Mouse (Mus musculus) left cerebral cortex, adult 8-10 months (tissue): Measurements from ENCODE around the gene Nrg3. TPM values are rescaled to one million over a fixed set of nuclear protein-coding genes. Genes with fewer than 3 reads are reported as not detected.
A peak's percentile ranks its signal among the peaks of the same experiment; 100 is the strongest.
"Not testable (repeated sequence)": the region's sequence is repeated elsewhere in the genome, so short reads cannot be mapped to it uniquely, and the experiment has no call there.

Experiments
- DNase-seq, 2 experiments: peaks; one replicate each; pipeline ENCODE4 v3.0.0; 2022; ENCODE audit warnings: low spot score in 2 of 2
- total RNA-seq, 4 experiments: library from RNA; stranded (reverse); gene quantifications; 2 replicates each; pipeline ENCODE4 v1.2.4; 2022

The Nrg3 gene
- total RNA-seq, 4 experiments from 2014 or later: 55.7 to 67.4 (median 61.4) TPM

DNA sequence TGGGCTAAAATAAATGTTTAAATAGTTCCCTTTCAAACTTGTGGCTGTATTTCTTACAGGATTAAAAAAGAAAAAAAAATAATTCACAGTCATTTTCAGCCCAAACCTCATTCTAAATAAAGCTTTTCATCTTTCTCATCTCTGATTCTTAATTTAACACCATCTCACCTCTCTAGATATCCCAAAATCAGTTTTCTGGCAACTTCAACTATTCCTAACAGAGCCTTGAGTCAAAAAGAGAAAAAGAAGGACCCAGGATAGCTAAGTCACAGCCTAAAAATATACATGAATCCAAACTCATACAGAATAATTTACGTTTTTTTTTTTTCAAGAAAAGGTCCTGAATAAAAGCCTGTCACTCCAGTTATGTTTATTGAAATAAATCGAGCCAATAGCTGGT is 232.6 kb downstream of the Nrg3 start:
- DNase-seq: no peak

DNA sequence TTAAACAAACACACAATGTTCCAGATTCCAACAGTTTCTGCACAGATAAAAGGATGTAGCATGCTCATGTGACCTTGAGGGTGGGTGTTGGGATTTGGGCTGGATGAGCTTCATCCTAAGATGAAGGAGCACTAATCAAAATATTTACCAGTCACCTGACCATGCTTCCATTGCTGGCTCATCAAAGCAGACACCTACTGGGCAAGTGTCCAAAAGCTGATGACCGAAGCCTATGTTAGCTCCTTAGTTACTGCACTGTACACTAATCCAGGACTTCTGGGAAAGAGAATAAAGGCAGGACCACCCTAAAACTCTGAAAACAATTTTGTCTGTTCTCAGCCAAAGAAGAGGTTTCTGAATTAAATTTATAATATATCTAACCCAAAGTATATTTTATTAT is 261.4 kb downstream of the Nrg3 start:
- no peak for DNase-seq

DNA sequence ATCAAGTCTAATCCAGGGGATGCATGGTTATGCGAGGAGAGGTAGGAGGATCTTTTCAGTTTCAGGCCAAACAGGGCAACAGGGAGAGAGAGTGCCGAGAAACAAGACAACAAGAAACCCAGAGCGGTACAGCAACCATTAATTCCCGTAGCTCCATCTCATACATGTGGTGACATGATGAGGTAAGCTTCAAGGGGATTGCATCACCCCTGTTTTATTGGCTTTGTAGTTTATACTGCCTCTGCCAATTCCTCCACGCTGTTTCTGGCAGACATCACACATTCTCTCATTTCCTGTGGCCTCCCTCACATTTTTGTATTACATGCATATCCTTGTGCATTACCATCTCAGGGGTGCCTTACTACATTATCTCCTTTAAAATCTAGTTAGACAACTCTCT is 280.9 kb downstream of the Nrg3 start:
- DNase-seq: no peak

DNA sequence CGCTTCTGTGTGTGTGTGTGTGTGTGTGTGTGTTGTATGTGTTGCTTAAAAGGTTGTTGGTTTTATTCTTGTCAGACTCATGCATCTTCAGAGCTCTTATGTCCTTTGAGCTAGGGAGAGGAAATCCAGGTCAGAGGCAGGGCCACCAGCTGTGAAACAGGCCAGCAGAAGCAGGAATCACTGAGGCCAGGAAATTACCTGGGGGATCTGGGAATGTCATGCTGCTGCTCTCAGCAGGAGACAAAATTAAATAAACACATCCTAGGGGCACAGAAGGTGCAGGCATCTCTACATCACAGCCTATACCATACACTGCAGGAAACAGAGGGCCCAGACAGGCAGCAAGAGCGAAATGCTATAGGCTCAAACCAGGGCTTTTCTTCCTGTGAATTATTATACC is 299.2 kb downstream of the Nrg3 start:
- DNase-seq: no peak

DNA sequence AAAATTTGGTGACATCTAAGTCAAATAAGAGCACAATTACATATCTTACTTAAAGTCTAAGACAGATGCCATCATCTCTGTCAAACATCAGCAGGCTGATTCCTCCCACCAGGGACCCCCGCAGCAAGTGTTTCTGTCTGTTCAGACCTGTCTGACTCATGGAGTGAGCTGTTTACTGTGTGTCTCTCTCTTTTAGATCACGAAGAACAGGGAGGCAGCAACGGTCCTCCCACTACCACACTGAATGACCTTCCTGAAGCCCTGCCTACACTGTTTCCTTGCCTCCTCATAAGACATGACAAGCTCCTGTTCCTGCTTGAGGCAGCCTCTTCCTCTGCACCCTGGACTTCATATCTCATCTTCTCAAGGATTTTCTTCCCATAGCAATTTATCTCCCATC is 312.7 kb downstream of the Nrg3 start:
- DNase-seq: peak in 1 of 2 experiments; percentile 30

DNA sequence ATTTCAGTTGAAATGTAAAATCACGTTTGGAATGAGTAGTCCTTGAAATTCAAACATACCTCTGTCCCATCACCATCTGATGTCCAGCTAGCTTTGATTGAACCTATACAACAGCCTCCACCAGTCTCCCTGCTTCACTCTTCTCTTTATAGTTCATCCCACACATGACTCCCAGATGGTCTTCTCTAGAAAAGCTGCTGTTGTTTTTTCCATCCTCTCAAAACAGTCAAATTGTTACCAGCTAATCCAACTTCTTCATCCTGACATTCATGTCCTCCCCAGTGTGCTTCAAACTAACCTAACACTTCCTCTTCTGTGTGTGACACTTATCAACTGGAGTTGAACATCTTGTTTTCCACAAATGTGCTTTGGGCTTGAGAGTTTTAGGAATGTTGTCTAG is 317.4 kb downstream of the Nrg3 start:
- DNase-seq: peak in 1 of 2 experiments; percentile 10

DNA sequence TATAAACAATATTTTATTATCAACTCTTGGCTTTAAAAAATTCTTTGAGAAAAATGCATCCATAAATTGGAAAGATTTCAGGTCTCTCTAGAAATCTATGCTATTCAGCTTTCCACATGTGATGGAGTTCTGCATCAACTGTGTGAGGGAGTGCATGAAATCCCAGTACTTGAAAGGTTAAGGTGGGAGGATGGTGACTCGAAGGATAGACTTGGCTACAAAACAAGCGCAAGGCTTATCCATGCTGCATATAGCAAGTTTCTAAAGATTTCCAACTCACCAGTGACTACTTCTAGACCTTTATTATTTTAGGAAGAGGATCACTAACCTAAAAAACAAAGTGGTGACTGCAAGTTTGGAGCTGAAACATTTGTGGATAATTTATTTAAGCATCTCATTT is 343.1 kb downstream of the Nrg3 start:
- DNase-seq: no peak

DNA sequence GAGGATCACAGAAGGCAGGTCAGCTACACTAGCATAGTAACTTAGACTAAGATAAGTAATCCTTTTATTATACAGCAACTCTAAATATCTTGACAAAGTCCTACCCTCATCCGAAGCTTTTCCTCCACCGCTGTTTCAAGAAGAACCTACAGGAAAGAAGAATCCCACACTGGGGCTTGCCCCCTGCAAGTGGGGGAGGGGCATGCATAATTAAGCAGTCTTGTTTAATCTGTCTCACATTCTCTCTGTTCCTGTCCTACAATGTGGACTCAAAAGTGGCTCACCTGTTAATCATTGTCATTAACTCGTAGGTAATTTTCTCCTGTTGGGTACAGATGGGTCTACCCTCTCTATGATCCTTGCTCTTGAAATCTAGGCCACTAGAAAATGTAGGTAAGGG is 354.9 kb downstream of the Nrg3 start:
- no peak for DNase-seq

DNA sequence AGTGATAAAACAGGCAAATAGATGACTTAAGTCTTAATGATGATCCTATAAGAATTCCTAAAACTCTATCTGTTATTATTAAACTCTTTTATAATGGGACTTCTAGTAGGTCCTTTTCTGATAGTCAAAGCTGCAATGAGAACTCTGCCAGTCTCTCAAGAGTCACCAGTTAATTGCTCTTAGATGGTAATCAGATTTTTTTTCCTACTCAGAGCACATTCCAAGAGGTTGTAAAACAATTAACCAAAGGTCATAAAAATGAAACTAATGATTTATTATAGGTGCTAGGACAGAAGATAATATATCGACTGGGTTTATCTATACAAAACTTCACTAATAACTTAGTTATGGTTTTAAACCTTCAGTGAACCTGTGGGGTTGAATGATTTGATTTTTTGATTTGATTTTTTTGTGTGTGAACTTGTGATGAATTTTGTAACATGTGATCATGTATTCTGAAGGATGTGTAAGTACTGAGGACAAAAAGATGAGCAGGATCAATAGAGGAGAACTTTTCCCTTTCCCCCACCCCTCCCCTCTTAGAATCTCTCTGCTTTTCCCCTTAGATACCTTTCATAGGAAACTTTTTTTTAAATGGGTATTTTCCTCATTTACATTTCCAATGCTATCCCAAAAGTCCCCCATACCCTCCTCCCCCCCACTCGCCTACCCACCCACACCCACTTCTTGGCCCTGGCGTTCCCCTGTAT is 356.2 kb downstream of the Nrg3 start:
- DNase-seq: not testable (repeated sequence)

DNA sequence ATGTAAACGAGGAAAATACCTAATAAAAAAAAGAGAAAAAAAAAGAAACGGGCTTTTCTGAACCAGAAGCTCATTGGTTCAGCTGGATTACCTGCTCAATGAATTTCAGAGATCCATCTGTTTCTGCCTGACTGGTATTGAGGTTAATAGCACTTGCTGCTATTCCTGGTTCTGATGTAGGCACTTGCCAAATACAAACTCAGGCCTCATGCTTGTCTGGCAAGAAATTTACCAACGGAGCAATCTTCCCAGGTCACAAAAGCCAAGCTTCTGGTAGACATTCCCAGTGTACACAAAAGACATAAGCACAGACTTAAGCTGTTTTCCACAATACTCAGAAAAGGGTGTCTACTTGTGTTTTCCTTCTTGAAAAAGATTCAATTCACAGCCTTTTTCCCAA is 363.3 kb downstream of the Nrg3 start:
- no peak for DNase-seq

DNA sequence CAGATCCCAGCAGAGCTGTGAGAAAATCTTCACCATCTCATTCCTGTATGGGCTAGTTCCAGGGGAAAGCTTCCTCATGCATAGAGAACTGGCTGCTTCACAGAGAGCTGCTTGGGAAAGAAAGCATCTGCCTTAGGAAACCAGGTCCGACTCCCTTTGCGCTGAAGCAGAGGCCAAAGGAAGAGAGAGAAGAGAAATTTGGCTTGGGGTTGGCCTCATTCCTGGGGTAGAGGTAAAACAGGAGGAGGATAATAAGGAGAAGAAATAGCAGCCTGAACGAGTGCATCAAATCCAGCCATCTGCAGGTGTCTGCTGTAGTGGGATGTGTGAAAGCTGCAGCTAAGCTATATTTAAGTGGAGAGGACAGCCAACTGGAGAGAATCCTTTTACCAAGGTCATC is 366.1 kb downstream of the Nrg3 start:
- peak; percentile 13 to 64 for DNase-seq

DNA sequence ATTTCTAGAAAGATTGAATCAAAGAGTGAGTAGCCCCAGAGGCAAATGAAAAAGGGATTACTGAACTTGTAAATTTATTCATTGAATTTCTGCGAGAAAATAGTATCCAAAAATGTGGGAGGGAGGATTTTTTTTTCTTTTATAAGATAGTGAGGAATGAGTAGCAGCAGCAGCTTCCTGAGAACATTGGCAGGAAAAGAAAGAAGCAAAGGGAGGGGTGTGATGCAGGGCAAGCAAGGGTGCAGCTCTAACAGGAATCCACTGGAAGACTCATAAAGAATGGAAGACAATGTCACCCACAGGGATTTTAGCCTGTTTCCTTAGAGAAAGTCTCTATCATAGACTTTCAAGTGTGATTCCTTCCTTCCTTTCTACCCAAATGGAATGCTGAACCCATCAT is 377.7 kb downstream of the Nrg3 start:
- no peak for DNase-seq

DNA sequence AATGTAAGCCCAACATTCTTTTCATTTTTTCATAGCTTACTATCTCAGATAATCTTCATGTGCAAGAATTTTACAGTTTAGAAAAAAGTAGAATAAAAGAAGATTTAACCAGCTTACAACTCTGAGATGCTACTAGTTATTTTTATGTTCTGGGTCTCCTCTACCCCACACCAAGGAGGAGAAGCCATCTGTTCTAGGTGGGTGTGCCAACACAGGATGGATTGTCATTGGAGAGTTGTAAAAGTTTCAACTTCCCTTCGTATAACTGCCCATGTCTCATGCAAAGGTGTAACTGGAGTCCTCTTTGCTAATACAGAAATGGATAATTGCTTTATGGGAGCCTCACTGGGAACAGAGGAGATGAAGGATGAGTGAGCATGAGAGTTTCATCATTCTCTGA is 393.4 kb downstream of the Nrg3 start:
- peak in 1 of 2 experiments; percentile 21 for DNase-seq

DNA sequence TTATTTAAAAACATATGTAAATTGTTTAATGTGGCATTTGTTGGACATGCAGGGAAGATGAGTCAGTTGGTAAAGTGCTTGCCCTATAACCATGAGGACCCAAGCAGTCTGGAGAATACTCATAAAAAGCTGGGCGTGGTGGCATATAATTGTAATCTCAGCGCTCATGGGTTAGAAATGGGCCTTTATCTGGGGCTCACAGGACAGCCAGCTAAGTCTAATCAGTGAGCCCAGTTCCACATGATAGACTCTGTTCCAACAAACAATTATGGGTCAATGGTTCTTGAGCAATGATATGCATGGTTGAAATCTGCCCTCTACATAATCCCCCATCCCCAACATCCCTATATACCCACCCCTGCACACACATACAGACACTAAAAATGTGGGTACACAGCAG is 421.3 kb downstream of the Nrg3 start:
- DNase-seq: no peak

DNA sequence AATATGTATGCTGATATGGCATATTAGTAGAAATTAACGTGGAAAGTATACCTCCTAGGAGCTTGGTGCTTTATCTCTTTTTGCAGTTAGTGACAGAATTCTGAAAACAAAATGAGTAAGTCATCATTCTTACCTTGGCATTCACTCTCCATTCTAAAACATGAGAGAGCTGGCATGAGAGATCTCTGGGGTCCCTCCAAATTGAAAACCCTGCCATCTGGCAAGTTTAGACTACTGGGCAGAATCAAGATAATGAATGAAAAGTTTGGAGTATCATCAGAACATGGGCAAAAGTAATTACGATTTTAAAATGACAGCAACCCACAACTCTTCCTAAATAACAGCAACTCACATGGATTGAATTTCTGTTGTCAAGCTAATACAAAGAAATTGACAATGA is 423.9 kb downstream of the Nrg3 start:
- DNase-seq: no peak

DNA sequence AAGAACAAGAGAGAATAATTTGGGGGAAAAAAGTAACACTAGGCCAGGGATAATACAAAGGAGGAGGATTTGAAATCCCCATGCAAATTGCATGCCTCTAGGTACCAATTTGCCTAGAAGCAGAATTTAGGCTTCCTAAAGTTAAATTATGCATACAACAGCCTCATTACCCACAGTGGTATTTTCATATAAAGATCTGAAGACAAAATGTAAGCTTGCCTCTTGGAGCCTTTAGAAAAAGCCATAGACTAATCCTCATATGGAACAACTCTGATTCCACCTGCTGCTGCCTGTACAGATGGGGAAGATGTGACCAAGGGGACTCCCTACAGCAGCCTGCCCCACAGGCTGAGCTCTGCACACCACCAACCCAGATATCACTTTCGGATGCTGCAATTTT is 428.6 kb downstream of the Nrg3 start:
- DNase-seq: no peak

DNA sequence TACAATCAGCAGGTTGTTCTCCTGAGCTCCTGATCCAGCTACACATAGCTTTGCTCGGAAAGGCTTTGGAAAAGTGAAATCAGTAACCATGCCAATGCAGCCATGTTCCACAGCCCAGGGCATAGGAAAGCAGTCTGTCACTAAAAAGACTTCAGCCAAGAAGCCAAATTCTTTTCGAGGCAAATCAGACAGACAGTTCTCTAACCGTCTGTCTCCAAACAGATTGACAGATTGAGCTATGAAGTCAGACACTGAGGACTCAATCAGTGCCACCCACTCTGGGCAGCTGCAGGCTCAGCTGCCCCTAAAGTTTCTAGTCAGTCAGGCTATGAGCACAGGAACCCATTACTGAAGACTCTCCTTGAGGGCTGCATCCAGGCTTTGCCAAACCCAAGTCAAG is 429.1 kb downstream of the Nrg3 start:
- no peak for DNase-seq

DNA sequence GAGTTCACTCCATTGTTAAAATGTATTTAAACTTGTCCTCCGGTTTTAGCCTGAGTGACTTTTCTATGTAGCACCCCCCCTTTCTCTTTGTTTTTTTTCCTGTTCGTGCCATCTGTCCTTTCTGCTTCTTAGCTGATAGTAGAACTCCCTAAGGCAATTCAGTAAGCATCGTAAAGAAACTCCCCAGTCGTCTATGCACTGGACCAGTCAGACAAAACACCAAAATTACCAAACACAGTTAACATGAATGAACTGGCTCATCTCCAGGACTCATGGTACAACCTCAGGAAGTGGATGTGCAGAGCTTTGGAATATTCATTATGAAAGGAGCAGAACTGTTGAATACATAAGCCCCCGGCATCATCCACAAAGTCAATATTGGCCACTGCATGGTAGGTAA is 429.5 kb downstream of the Nrg3 start:
- DNase-seq: no peak

DNA sequence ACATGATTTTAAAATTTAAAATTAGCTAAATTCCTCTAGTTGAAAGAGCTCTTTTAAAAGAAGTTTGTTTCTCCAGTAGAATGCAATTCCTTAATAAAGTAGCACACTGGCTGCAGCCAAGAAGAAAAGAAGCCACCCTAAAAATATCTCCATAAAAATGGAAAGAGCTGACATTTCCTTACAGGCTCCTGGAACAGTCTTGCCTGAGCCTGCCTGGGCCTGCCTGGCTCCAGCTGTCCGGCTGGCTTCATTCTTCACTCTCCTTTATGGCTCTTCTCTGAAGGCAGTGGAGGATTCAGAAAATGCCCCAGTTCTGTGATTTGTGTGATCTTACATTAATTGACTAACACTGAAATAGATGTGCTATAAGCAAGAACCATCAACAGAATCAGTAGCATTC is 433.8 kb downstream of the Nrg3 start:
- DNase-seq: peak in 1 of 2 experiments; percentile 70

DNA sequence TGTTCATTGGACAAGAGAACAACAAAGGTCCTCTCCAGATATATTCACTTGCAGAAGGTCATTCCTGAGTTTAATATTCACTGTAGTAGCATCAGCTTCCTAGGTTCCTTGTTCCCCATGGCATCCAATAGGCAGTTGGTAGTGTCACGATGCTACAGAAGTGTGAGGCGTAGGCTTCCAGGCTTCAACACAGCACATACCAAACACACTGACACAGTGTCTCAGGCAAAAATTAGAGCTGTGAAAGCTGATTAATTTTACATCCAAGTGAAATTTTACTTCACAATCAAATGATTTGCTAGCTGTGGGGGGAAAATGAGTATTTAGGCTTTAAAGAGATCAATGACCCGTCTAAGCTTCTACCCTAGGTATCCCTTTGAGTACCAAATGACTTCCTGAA is 438.4 kb downstream of the Nrg3 start:
- DNase-seq: peak in 1 of 2 experiments; percentile 33

DNA sequence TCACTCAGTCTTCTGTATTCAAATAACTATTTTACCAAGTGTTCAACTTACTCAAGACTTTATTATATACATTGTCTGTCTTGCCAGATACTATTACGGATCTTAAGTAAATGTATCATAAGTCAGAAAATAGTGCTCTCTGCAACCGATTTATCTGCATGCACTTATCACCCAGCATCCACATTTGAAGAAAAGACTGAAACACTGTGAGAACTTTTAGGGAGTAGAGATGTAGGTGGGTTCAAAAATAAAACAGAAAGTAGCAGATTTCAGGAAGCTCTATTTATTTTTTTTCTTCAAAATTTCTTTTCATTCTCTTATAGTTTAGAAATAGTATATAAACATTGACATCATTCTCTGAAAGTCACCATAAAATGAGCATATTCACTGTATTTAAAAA is 449.8 kb downstream of the Nrg3 start:
- DNase-seq: no peak

DNA sequence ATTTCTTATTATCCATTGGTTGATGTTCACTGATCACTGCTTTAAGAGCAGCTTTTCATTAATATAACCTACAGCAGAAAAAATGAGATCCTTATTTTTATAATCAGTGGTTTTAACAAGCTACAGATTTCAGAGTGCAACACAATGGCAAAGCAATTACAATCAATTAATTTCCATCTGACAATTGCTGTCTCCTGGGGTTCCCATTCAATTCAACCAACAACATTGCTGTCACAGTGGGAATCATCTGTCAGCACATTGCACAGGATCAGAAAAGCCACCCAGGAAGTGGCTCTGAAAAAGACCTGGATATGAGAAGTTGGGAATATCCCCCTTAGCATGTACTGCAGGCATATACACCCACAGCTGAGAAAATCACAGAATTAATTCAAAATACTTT is 458.8 kb downstream of the Nrg3 start:
- no peak for DNase-seq

DNA sequence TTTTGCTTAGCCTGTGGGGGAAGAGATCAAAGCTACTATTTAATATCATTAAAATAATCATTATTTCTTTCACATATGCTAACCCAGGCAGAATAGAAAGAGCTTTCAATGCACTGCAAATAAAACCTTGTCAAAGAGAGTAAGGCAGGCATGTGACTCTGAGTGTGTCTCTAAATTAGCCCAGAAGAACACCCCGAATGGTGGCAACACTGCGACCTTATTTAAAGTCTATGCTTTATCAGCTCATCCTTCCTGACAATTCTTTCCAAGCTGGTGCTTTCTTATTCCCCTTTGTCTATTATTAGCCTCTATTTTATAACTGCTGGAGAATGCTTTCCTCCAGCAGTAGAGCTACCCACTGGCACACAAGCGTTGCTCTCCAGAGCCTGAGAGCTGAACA is 475.0 kb downstream of the Nrg3 start:
- DNase-seq: no peak

DNA sequence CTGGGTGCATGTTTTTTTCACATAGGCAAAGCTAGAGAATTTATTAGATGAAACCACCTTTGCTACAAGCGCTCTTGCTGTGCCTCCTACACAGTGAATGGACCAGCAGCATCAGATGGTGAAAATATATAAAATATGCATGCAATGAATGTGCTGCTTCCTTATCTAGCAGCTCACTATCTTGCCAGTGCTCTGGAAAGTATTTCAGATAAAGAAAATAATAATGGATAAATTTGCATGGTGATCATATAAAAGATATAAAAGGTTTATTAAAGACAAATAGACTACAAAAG is 480.4 kb downstream of the Nrg3 start:
- no peak for DNase-seq
